Mouse (Mus musculus) c-Kit-positive CD71-positive TER-119-negative erythroid progenitor cells, embryonic 14.5 days (primary cell): Measurements from ENCODE around the gene Selenof.
A peak's percentile ranks its signal among the peaks of the same experiment; 100 is the strongest.

Experiments used
- DNase-seq: peaks from one replicate; pipeline ENCODE4 v3.0.0-alpha.2; 2013; ENCODE audit warnings: low read depth

Gene Selenof

GRCm38 (mm10) chr3:144570047-144570815, at the start of gene Selenof, which contains the start of gene Hs2st1:
Gene Selenof, plus strand, starts transcription at chr3:144570304.
Gene Hs2st1, minus strand, starts transcription at chr3:144570181.
- DNase-seq: peak; percentile 100

- no peak for DNase-seq
Observed at GRCm38 (mm10) chr3:144527918-144528317, 42.2 kb upstream of the Selenof start.

- no peak for DNase-seq
Observed at GRCm38 (mm10) chr3:144531023-144531422, 39.1 kb upstream of the Selenof start.

GRCm38 (mm10) chr3:144535056-144535455, 35.0 kb upstream of the Selenof start:
- no peak for DNase-seq

GRCm38 (mm10) chr3:144537078-144537855, 32.8 kb upstream of the Selenof start:
- DNase-seq: no peak

- no peak for DNase-seq
Observed at GRCm38 (mm10) chr3:144539051-144539450, 31.1 kb upstream of the Selenof start.

- no peak for DNase-seq
Observed at GRCm38 (mm10) chr3:144540805-144541204, 29.3 kb upstream of the Selenof start.

- no peak for DNase-seq
Observed at GRCm38 (mm10) chr3:144541906-144542438, 28.1 kb upstream of the Selenof start.

- DNase-seq: no peak
Observed at GRCm38 (mm10) chr3:144545152-144545551, 25.0 kb upstream of the Selenof start.

- no peak for DNase-seq
Observed at GRCm38 (mm10) chr3:144545832-144546231, 24.3 kb upstream of the Selenof start.

GRCm38 (mm10) chr3:144546490-144546889, 23.6 kb upstream of the Selenof start:
- no peak for DNase-seq

GRCm38 (mm10) chr3:144548186-144548845, 21.8 kb upstream of the Selenof start:
- no peak for DNase-seq

GRCm38 (mm10) chr3:144550036-144550435, 20.1 kb upstream of the Selenof start:
- DNase-seq: no peak

- DNase-seq: no peak
Observed at GRCm38 (mm10) chr3:144550659-144551058, 19.4 kb upstream of the Selenof start.

GRCm38 (mm10) chr3:144551416-144551815, 18.7 kb upstream of the Selenof start:
- no peak for DNase-seq

GRCm38 (mm10) chr3:144553942-144554341, 16.2 kb upstream of the Selenof start:
- no peak for DNase-seq

GRCm38 (mm10) chr3:144554503-144554902, 15.6 kb upstream of the Selenof start:
- no peak for DNase-seq

- no peak for DNase-seq
Observed at GRCm38 (mm10) chr3:144555144-144555543, 15.0 kb upstream of the Selenof start.

- DNase-seq: no peak
Observed at GRCm38 (mm10) chr3:144556625-144557324, 13.3 kb upstream of the Selenof start.

- DNase-seq: no peak
Observed at GRCm38 (mm10) chr3:144558274-144558673, 11.8 kb upstream of the Selenof start.

- DNase-seq: no peak
Observed at GRCm38 (mm10) chr3:144561511-144562250, 8.4 kb upstream of the Selenof start.
